Mouse (Mus musculus) heart, embryonic 10.5 days (tissue): ENCODE results near the gene Krt20. TPM values are rescaled to one million over a fixed set of nuclear protein-coding genes. Genes with fewer than 3 reads are reported as not detected.

Experiments
- DNase-seq: peaks from one replicate; pipeline ENCODE4 v3.0.0-alpha.2; 2017; ENCODE audit warnings: low spot score
- H3K27ac ChIP-seq: fragments of 300-500 bp; sonication (generic); 2 replicates; pipeline ENCODE4 v1.5.1; 2016; ENCODE audit warnings: mild to moderate bottlenecking
- H3K27me3 ChIP-seq: fragments of 300-500 bp; sonication (generic); 2 replicates; pipeline ENCODE4 v1.6.1; 2016; ENCODE audit warnings: mild to moderate bottlenecking; ENCODE audit not compliant: poor library complexity, insufficient read depth, severe bottlenecking
- H3K36me3 ChIP-seq: fragments of 300-500 bp; sonication (generic); 2 replicates; pipeline ENCODE4 v1.6.1; 2016; ENCODE audit warnings: mild to moderate bottlenecking, moderate library complexity
- H3K4me1 ChIP-seq: fragments of 300-500 bp; sonication (generic); 2 replicates; pipeline ENCODE4 v1.6.1; 2016; ENCODE audit warnings: mild to moderate bottlenecking
- H3K4me3 ChIP-seq: fragments of 300-500 bp; sonication (generic); 2 replicates; pipeline ENCODE4 v1.5.1; 2016; ENCODE audit warnings: mild to moderate bottlenecking, moderate library complexity
- H3K9me3 ChIP-seq: fragments of 300-500 bp; sonication (generic); 2 replicates; pipeline ENCODE4 v1.6.1; 2016; ENCODE audit warnings: mild to moderate bottlenecking, moderate library complexity
- WGBS: fragments of 180-500 bp; shearing (Covaris S2); methylation state at CpG from one replicate; pipeline ENCODE4 v1.1.7; 2016; 5-methylcytosine and 5-hydroxymethylcytosine counted together
- polyA plus RNA-seq: library from polyadenylated mRNA; unstranded; fragments of >200 nt; fragmentation: Nextera tagmentation; extraction: Ambion mirVana; gene quantifications from 2 replicates; pipeline ENCODE4 v1.2.1, GENCODE M21; 2016

Gene Krt20
- polyA plus RNA-seq, 1 experiment from 2014 or later = 9.5 TPM

- DNase-seq = no peak
- no peaks in the 10 kb centered on the region for H3K36me3 ChIP-seq
- WGBS = 65% methylated on average over 8 of the region's 8 CpGs
- H3K4me1 ChIP-seq = no peaks in the 10 kb centered on the region
- no peak overlapping the region for H3K27ac ChIP-seq
- peaks cover 22% of the 10 kb centered on the region for H3K27me3 ChIP-seq
- H3K9me3 ChIP-seq = no peaks in the 10 kb centered on the region
- H3K4me3 ChIP-seq = no peak overlapping the region
Observed at GRCm38 (mm10) chr11:99398832-99399231, 39.1 kb downstream of the Krt20 start.

DNA sequence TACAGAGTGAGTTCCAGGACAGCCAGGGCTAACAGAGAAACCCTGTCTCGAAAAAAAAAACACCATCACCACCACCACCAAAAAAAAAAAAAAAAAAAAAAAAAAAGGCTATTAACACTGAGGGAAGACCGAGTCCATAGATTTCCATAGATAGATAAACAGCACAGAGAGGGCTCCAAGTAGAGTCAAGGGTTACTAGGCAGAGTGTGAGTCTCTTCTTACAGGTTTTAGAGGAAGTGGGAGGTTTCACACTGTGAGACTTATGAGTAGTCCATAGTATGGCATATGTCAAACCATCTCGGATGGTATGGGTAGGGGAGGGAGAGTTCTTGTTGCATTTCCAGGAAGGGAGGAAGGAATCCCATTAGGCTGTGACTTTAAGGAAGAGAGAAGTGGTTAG, 39.9 kb downstream of the Krt20 start:
- Histone ChIP-seq H3K4me1 (no peaks in the 10 kb centered on the region), H3K4me3 (no peak overlapping the region), H3K27me3 (peaks cover 22% of the 10 kb centered on the region), H3K36me3 (no peaks in the 10 kb centered on the region), H3K9me3 (no peaks in the 10 kb centered on the region), H3K27ac (no peak overlapping the region)
- no peak for DNase-seq
- 69% methylated on average over 3 of the region's 3 CpGs for WGBS

- H3K36me3 ChIP-seq = no peaks in the 10 kb centered on the region
- WGBS = 75% methylated on average over 2 of the region's 2 CpGs
- no peaks in the 10 kb centered on the region for H3K4me1 ChIP-seq
- H3K27ac ChIP-seq = no peak overlapping the region
- H3K9me3 ChIP-seq = no peaks in the 10 kb centered on the region
- H3K27me3 ChIP-seq = peaks cover 22% of the 10 kb centered on the region
- no peak overlapping the region for H3K4me3 ChIP-seq
- DNase-seq = peak; percentile 11
Observed at GRCm38 (mm10) chr11:99396661-99397060, 41.3 kb downstream of the Krt20 start.

DNA sequence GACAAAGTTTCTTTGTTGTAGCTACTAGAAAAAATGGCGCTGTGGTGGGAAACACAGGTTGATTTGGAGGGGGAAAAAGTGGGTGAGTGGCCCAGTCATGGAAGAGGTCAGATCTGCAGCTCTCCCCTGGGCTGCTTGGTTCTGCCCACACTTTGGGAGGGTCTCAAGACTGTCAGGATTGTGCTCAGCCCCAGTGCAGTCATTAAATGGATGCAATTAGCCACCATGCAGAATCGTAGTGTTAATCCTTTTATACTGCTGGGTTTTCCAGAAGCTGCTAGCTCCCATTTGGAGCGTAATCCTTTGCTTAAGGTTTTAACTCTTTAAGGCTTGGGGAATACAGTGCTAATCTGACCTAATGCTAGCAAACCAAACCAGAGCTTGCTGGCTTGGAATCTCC, 41.9 kb downstream of the Krt20 start:
- no peaks in the 10 kb centered on the region for H3K9me3 ChIP-seq
- no peak overlapping the region for H3K27ac ChIP-seq
- H3K36me3 ChIP-seq = no peaks in the 10 kb centered on the region
- H3K4me3 ChIP-seq = no peak overlapping the region
- DNase-seq = peak; percentile 10
- peaks cover 19% of the 10 kb centered on the region for H3K27me3 ChIP-seq
- no peaks in the 10 kb centered on the region for H3K4me1 ChIP-seq
- 49% methylated on average over 3 of the region's 3 CpGs for WGBS

- no peak for DNase-seq
- Histone ChIP-seq H3K27ac (no peak overlapping the region), H3K9me3 (no peaks in the 10 kb centered on the region), H3K36me3 (0 out of 2 replicates have a peak, but pooled peaks cover under 1% of the 10 kb centered on the region), H3K4me3 (no peak overlapping the region), H3K4me1 (no peaks in the 10 kb centered on the region), H3K27me3 (no peaks in the 10 kb centered on the region)
- WGBS = 81% methylated on average over 10 of the region's 10 CpGs
Observed at GRCm38 (mm10) chr11:99392492-99392891, 45.5 kb downstream of the Krt20 start.

DNA sequence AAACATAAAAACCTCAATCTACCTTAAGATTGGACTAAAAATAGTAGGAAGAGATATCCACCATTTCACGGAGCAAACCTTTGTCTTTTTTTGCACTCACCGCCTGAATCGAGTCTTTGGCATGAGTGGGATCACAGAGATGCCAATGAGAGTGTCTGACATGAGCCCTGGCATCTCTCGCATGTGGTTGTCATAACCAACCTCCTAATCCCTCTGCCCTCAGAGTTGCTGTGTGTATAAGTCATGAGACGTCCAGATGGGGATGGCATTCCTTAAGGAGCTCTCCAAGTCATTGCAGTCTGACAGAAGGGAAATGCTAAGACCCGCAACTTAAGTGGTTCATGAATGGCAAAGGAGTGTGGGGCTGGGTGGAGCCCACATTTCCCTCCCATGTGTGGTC, 46.6 kb downstream of the Krt20 start:
- no peaks in the 10 kb centered on the region for H3K27me3 ChIP-seq
- 74% methylated on average over 6 of the region's 6 CpGs for WGBS
- peak; percentile 54 for DNase-seq
- no peaks in the 10 kb centered on the region for H3K9me3 ChIP-seq
- H3K27ac ChIP-seq = no peak overlapping the region
- H3K36me3 ChIP-seq = 0 out of 2 replicates have a peak, but pooled peaks cover 2% of the 10 kb centered on the region
- no peak overlapping the region for H3K4me3 ChIP-seq
- no peaks in the 10 kb centered on the region for H3K4me1 ChIP-seq

GRCm38 (mm10) chr11:99390866-99391265, 47.1 kb downstream of the Krt20 start:
- H3K4me3 ChIP-seq = no peak overlapping the region

DNA sequence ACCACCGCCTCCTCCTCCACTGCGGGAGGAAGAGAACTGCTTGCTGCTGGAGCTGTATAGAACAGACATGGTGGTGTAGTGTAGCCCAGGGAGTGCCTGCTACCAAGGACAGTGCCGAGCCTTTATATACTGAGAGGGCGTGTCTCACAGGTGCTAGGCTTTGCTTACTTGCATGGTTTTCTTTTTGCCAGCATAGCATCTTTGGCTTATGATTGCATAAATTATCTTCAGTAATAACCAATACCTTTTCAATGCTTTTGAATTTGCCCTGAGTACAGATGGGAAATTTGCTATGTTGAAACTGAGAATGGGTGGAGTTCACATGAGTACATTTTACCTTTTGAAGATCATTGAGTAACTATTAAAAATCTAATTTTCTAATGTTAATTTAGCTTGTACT, 48.7 kb downstream of the Krt20 start, which contains the start of gene Krt10:
Gene Krt10 (minus strand): TSS at position 101 of the 400 bp plus-strand sequence.
- DNase-seq = no peak

More at GRCm38 (mm10) chr11:99390866-99391265, 47.1 kb downstream of the Krt20 start:
- Histone ChIP-seq H3K4me1 (no peaks in the 10 kb centered on the region), H3K27ac (no peak overlapping the region), H3K27me3 (no peaks in the 10 kb centered on the region), H3K9me3 (no peaks in the 10 kb centered on the region), H3K36me3 (0 out of 2 replicates have a peak, but pooled peaks cover 2% of the 10 kb centered on the region)
- DNase-seq = no peak
- WGBS = 73% methylated on average over 7 of the region's 7 CpGs

DNA sequence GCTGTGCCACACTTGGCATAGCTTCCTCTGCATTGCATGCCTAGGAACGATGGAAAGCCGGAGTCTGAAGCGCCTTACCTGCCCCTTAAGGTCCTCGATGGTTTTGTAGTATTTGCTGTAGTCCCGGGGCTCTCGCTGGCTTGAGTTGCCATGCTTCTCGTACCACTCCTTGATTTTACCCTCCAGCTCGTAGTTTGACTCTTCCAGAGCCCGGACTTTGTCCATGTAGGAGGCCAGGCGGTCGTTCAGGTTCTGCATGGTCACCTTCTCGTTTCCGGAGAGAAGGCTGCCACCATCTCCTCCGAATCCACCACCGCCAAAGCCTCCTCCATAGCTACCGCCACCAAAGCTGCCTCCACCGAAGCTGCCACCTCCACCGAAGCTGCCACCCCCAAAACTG, 49.3 kb downstream of the Krt20 start:
- Histone ChIP-seq H3K36me3 (0 out of 2 replicates have a peak, but pooled peaks cover 2% of the 10 kb centered on the region), H3K4me3 (no peak overlapping the region), H3K4me1 (no peaks in the 10 kb centered on the region), H3K9me3 (no peaks in the 10 kb centered on the region), H3K27ac (no peak overlapping the region), H3K27me3 (peaks cover 8% of the 10 kb centered on the region; the same call in 1 of the 2 replicates)
- no peak for DNase-seq
- 88% methylated on average over 18 of the region's 18 CpGs for WGBS

More for the DNA sequence above, 48.7 kb downstream of the Krt20 start, which contains the start of gene Krt10:
- H3K27ac ChIP-seq = no peak within 1 kb of the TSS
- H3K4me1 ChIP-seq = no peaks in the 10 kb centered on the region
- 0 out of 2 replicates have a peak, but pooled peaks cover 2% of the 10 kb centered on the region for H3K36me3 ChIP-seq
- no peaks in the 10 kb centered on the region for H3K9me3 ChIP-seq
- H3K27me3 ChIP-seq = peaks cover 3% of the 10 kb centered on the region; the same call in 1 of the 2 replicates
- 67% methylated on average over 4 of the region's 4 CpGs for WGBS
- H3K4me3 ChIP-seq = no peak within 1 kb of the TSS

- peak overlapping the region; percentile 68 for H3K4me3 ChIP-seq
- no peaks in the 10 kb centered on the region for H3K4me1 ChIP-seq
- DNase-seq = peak; percentile 91
- H3K27me3 ChIP-seq = peaks cover 30% of the 10 kb centered on the region
- H3K27ac ChIP-seq = peak overlapping the region; percentile 93
- 0 out of 2 replicates have a peak, but pooled peaks cover 2% of the 10 kb centered on the region for H3K36me3 ChIP-seq
- WGBS = 3% methylated on average over 71 of the region's 71 CpGs
- no peaks in the 10 kb centered on the region for H3K9me3 ChIP-seq
Observed at GRCm38 (mm10) chr11:99385813-99386721, 51.9 kb downstream of the Krt20 start.

GRCm38 (mm10) chr11:99379568-99379967, 58.4 kb downstream of the Krt20 start:
- Histone ChIP-seq H3K27me3 (peaks cover 30% of the 10 kb centered on the region), H3K9me3 (no peaks in the 10 kb centered on the region), H3K27ac (no peak overlapping the region), H3K4me3 (no peak overlapping the region), H3K4me1 (no peaks in the 10 kb centered on the region), H3K36me3 (no peaks in the 10 kb centered on the region)
- DNase-seq = no peak
- WGBS = 17% methylated on average over 5 of the region's 5 CpGs
